Mouse (Mus musculus) stomach, embryonic 16.5 days (tissue): Measurements from ENCODE around the gene Stac2. TPM values are rescaled to one million over a fixed set of nuclear protein-coding genes. Genes with fewer than 3 reads are reported as not detected.

Source experiments
- ATAC-seq: fragments of 200-750 bp; cut with Nextera tagmentation; 2 replicates; pipeline ENCODE4 v1.8.0; 2017; ENCODE audit warnings: moderate number of reproducible peaks, moderate TSS enrichment; ENCODE audit not compliant: insufficient read depth, low FRiP score
- H3K27ac ChIP-seq: fragments of 300-500 bp; sonication (generic); 2 replicates; pipeline ENCODE4 v1.5.1; 2014; ENCODE audit warnings: low read length
- H3K27me3 ChIP-seq: fragments of 300-500 bp; sonication (generic); 2 replicates; pipeline ENCODE4 v1.6.1; 2014; ENCODE audit warnings: low read length, control low read depth, mixed read lengths; ENCODE audit not compliant: control insufficient read depth, insufficient read depth
- H3K36me3 ChIP-seq: fragments of 300-500 bp; sonication (generic); 2 replicates; pipeline ENCODE4 v1.6.1; 2014; ENCODE audit warnings: low read length; ENCODE audit not compliant: control insufficient read depth, insufficient read depth
- H3K4me1 ChIP-seq: fragments of 300-500 bp; sonication (generic); 2 replicates; pipeline ENCODE4 v1.6.1; 2014; ENCODE audit warnings: low read length, control low read depth, mixed read lengths; ENCODE audit not compliant: control insufficient read depth, insufficient read depth
- H3K4me2 ChIP-seq: fragments of 300-500 bp; sonication (generic); 2 replicates; pipeline ENCODE4 v1.6.1; 2014; ENCODE audit warnings: low read depth, low read length, mixed read lengths
- H3K4me3 ChIP-seq: fragments of 300-500 bp; sonication (generic); replicated peaks from 2 replicates; pipeline ENCODE4 v1.5.1; 2014; ENCODE audit warnings: mild to moderate bottlenecking, low read length
- H3K9ac ChIP-seq: fragments of 300-500 bp; sonication (generic); 2 replicates; pipeline ENCODE4 v1.6.1; 2014; ENCODE audit warnings: low read length
- H3K9me3 ChIP-seq: fragments of 300-500 bp; sonication (generic); replicated peaks from 2 replicates; pipeline ENCODE4 v1.6.1; 2016; ENCODE audit warnings: low read length, control low read depth; ENCODE audit not compliant: control insufficient read depth
- WGBS: fragments of 180-500 bp; shearing (Covaris S2); extraction: QIAGEN DNeasy Blood & Tissue Kit; methylation state at CpG from one replicate; pipeline ENCODE4 v1.1.7; 2014; 5-methylcytosine and 5-hydroxymethylcytosine counted together
- polyA plus RNA-seq: library from polyadenylated mRNA; unstranded; fragments of >200 nt; fragmentation: Nextera tagmentation; extraction: Ambion mirVana; gene quantifications from 2 replicates; pipeline ENCODE4 v1.2.1, GENCODE M21; 2015

The Stac2 gene
- polyA plus RNA-seq, 1 experiment from 2014 or later = 0.25 TPM

- no peak overlapping the region for H3K4me3 ChIP-seq
- no peaks in the 10 kb centered on the region for H3K36me3 ChIP-seq
- WGBS = 19% methylated on average over 13 of the region's 13 CpGs
- H3K4me1 ChIP-seq = no peaks in the 10 kb centered on the region; the same call in 1 of the 2 replicates
- peak; percentile 50; the same call in 1 of the 2 replicates for ATAC-seq
- no peak overlapping the region for H3K27ac ChIP-seq
- no peak overlapping the region for H3K4me2 ChIP-seq
- no peaks in the 10 kb centered on the region for H3K27me3 ChIP-seq
- no peaks in the 10 kb centered on the region for H3K9me3 ChIP-seq
- no peak overlapping the region for H3K9ac ChIP-seq
Observed at GRCm38 (mm10) chr11:98075195-98075808, 22.0 kb upstream of the Stac2 start.

GRCm38 (mm10) chr11:98073442-98073841 is 20.2 kb upstream of the Stac2 start:
- Histone ChIP-seq H3K36me3 (no peaks in the 10 kb centered on the region), H3K27me3 (no peaks in the 10 kb centered on the region), H3K4me3 (no peak overlapping the region), H3K9me3 (no peaks in the 10 kb centered on the region), H3K9ac (no peak overlapping the region), H3K4me1 (no peaks in the 10 kb centered on the region; the same call in 1 of the 2 replicates), H3K4me2 (no peak overlapping the region), H3K27ac (no peak overlapping the region)
- 83% methylated on average over 4 of the region's 4 CpGs for WGBS
- no peak for ATAC-seq

- H3K4me1 ChIP-seq = no peaks in the 10 kb centered on the region
- H3K27me3 ChIP-seq = no peaks in the 10 kb centered on the region
- no peaks in the 10 kb centered on the region for H3K36me3 ChIP-seq
- H3K9ac ChIP-seq = no peak overlapping the region
- no peaks in the 10 kb centered on the region for H3K9me3 ChIP-seq
- no peak overlapping the region for H3K4me3 ChIP-seq
- H3K4me2 ChIP-seq = no peak overlapping the region
- 90% methylated on average over 21 of the region's 21 CpGs for WGBS
- no peak for ATAC-seq
- no peak overlapping the region for H3K27ac ChIP-seq
Observed at GRCm38 (mm10) chr11:98067255-98067654, 14.0 kb upstream of the Stac2 start.

DNA sequence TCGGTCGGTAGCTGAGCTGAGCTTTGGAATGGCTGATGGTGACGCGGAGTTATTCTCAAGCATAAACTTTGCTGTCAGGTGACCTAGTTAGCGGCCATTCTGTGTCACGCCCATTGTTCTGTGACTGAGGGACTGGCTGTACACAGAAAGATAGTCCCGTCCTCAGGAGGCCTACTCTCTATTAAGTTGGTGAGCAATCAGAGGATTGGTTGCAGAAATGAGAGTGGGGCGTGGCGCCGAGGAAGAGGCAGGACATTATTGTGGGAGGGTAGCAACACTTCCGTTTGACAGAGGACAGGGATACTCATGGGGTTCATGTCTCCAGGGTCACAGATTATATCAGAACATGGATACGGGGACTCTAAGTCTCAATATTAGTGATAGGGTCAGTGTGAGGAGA is 12.9 kb upstream of the Stac2 start:
- Histone ChIP-seq H3K4me1 (no peaks in the 10 kb centered on the region), H3K4me3 (no peak overlapping the region), H3K9ac (no peak overlapping the region), H3K27me3 (no peaks in the 10 kb centered on the region), H3K27ac (no peak overlapping the region), H3K9me3 (no peaks in the 10 kb centered on the region), H3K4me2 (no peak overlapping the region), H3K36me3 (no peaks in the 10 kb centered on the region)
- ATAC-seq = no peak
- 92% methylated on average over 12 of the region's 12 CpGs for WGBS

DNA sequence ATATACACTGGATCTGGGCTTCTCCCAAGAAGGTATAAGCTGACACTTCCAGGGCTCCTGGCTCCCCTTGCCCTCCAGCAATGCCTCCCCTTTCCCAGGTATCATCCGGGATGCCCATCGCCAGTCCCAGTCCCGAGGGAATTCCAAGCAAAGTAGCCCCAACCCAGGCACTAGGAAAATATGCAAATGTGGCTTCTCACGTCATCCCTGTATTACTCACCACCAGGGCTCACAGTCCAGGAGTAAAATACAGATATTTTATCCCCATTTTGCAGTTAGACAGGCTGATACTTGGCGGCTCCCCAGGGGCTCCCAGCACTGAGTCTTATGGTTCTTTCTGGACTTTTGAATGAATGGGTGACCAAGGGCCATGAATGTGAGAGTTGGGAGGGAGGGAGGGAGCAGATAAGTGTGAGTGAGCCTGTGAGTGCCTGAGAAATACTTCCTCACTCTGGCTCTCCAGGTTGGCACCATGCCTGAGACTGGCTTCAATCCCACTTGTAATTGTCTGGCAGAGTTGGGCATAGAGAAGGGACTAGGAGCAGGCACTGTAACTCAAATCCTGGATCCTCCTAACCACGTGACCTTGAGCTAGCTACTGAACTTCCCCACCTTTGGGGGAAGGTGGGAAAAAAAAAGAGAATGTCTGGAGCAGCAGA is 8.8 kb upstream of the Stac2 start:
- Histone ChIP-seq H3K27ac (no peak overlapping the region), H3K4me1 (0 out of 2 replicates have a peak, but pooled peaks cover 3% of the 10 kb centered on the region), H3K9ac (no peak overlapping the region), H3K36me3 (no peaks in the 10 kb centered on the region), H3K4me2 (no peak overlapping the region), H3K9me3 (no peaks in the 10 kb centered on the region), H3K4me3 (no peak overlapping the region), H3K27me3 (no peaks in the 10 kb centered on the region)
- no peak for ATAC-seq
- 56% methylated on average over 6 of the region's 6 CpGs for WGBS

DNA sequence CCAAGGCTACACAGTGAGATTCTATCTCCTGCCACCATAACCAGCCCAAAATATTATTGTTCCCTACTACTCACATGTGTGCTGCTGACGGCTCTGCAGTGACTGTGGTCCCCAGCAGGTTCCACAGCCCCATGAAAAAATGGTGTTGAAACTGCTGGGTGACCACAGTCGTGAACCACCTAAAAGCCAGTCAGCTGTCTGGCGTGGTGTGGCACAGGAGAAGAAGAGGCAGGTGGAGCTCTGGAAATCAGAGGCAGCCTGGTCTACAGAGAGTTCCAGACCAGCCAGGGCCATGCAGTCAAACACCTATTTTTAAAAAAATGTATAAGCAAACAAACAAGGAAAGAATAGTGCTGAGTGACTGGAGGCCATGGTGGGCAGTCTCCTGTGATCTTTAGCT is 8.2 kb upstream of the Stac2 start:
- 62% methylated on average over 3 of the region's 3 CpGs for WGBS
- H3K27me3 ChIP-seq = no peaks in the 10 kb centered on the region
- no peaks in the 10 kb centered on the region for H3K36me3 ChIP-seq
- H3K9me3 ChIP-seq = no peaks in the 10 kb centered on the region
- no peak for ATAC-seq
- H3K4me3 ChIP-seq = no peak overlapping the region
- H3K4me1 ChIP-seq = 0 out of 2 replicates have a peak, but pooled peaks cover 3% of the 10 kb centered on the region
- no peak overlapping the region for H3K27ac ChIP-seq
- no peak overlapping the region for H3K4me2 ChIP-seq
- H3K9ac ChIP-seq = no peak overlapping the region

DNA sequence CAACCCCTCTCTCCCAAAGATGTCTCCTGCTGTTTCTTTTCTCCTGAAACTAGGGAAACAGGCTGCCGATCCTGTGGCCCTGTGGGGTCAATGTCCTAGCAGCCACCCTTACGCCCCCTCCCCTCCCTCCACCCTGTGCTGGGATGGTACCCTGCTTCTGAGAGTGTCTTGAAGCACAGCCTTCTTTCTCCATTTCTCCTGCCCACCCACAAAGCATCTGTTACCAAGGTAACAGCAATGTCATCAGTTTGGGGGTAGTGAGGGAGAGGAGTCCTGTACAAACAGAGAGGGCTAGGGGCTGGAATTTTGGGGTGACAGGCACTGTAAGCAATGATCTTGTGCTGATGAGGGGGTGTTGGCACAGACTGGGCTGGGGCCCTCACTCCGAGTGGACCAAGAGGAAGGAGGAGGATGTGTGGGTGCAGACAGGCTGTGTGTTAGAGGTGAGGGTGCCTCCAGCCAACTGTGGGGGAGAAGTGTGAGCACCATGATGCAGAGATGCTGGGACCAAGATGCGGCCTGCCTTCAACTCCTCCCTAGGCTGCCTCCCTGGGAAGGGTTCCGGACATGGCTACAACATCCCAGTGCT is 6.9 kb upstream of the Stac2 start:
- H3K36me3 ChIP-seq = no peaks in the 10 kb centered on the region
- 66% methylated on average over 5 of the region's 5 CpGs for WGBS
- no peak for ATAC-seq

GRCm38 (mm10) chr11:98059662-98060061 is 6.4 kb upstream of the Stac2 start:
- Histone ChIP-seq H3K4me2 (no peak overlapping the region), H3K9ac (no peak overlapping the region), H3K9me3 (no peaks in the 10 kb centered on the region), H3K27ac (no peak overlapping the region), H3K36me3 (no peaks in the 10 kb centered on the region), H3K4me3 (no peak overlapping the region), H3K27me3 (peaks cover 4% of the 10 kb centered on the region; the same call in 1 of the 2 replicates), H3K4me1 (0 out of 2 replicates have a peak, but pooled peaks cover 3% of the 10 kb centered on the region)
- no peak for ATAC-seq
- WGBS = 64% methylated on average over 7 of the region's 7 CpGs

More for the DNA sequence above, 6.9 kb upstream of the Stac2 start:
- H3K4me3 ChIP-seq = no peak overlapping the region
- H3K9me3 ChIP-seq = no peaks in the 10 kb centered on the region
- H3K27ac ChIP-seq = no peak overlapping the region
- 0 out of 2 replicates have a peak, but pooled peaks cover 3% of the 10 kb centered on the region for H3K4me1 ChIP-seq
- H3K9ac ChIP-seq = no peak overlapping the region
- H3K27me3 ChIP-seq = peaks cover 3% of the 10 kb centered on the region; the same call in 1 of the 2 replicates
- no peak overlapping the region for H3K4me2 ChIP-seq

GRCm38 (mm10) chr11:98057998-98058397 is 4.7 kb upstream of the Stac2 start:
- Histone ChIP-seq H3K27ac (no peak overlapping the region), H3K9ac (no peak overlapping the region), H3K4me2 (no peak overlapping the region), H3K36me3 (no peaks in the 10 kb centered on the region), H3K4me1 (peaks cover 5% of the 10 kb centered on the region), H3K27me3 (peaks cover 14% of the 10 kb centered on the region), H3K4me3 (no peak overlapping the region), H3K9me3 (no peaks in the 10 kb centered on the region)
- WGBS = 80% methylated on average over 5 of the region's 5 CpGs
- ATAC-seq = no peak
